Mouse (Mus musculus): ENCODE results near the gene Siva1.

Siva1 gene

GRCm38 (mm10) chr12:112644180-112644854 lies at the start of gene Siva1:
TSS of gene Siva1 (plus strand) at chr12:112644679.
- DNase-seq (ENCODE audit: low spot score in 2 of 2): peak; percentile 98 to 99

- DNase-seq (ENCODE audit: low spot score in 2 of 2): no peak
Observed at GRCm38 (mm10) chr12:112594989-112595388, 49.5 kb upstream of the Siva1 start.

GRCm38 (mm10) chr12:112595626-112596025 lies 48.9 kb upstream of the Siva1 start:
- DNase-seq (ENCODE audit: low spot score in 2 of 2): peak in 1 of 2 experiments; percentile 78

- no peak for DNase-seq (ENCODE audit: low spot score in 2 of 2)
Observed at GRCm38 (mm10) chr12:112596454-112596853, 48.0 kb upstream of the Siva1 start.

- DNase-seq (ENCODE audit: low spot score in 2 of 2): no peak
Observed at GRCm38 (mm10) chr12:112596891-112597500, 47.5 kb upstream of the Siva1 start.

- DNase-seq (ENCODE audit: low spot score in 2 of 2): no peak
Observed at GRCm38 (mm10) chr12:112597618-112598017, 46.9 kb upstream of the Siva1 start.

GRCm38 (mm10) chr12:112599198-112599597 lies 45.3 kb upstream of the Siva1 start:
- no peak for DNase-seq (ENCODE audit: low spot score in 2 of 2)

GRCm38 (mm10) chr12:112599942-112600611 lies 44.4 kb upstream of the Siva1 start:
- no peak for DNase-seq (ENCODE audit: low spot score in 2 of 2)

GRCm38 (mm10) chr12:112604022-112604421 lies 40.5 kb upstream of the Siva1 start:
- DNase-seq (ENCODE audit: low spot score in 2 of 2): no peak

GRCm38 (mm10) chr12:112604709-112605649 lies 39.5 kb upstream of the Siva1 start:
- DNase-seq (ENCODE audit: low spot score in 2 of 2): no peak

- DNase-seq (ENCODE audit: low spot score in 2 of 2): peak; percentile 64 to 70
Observed at GRCm38 (mm10) chr12:112605766-112606165, 38.7 kb upstream of the Siva1 start.

- no peak for DNase-seq (ENCODE audit: low spot score in 2 of 2)
Observed at GRCm38 (mm10) chr12:112606998-112607397, 37.5 kb upstream of the Siva1 start.

- DNase-seq (ENCODE audit: low spot score in 2 of 2): no peak
Observed at GRCm38 (mm10) chr12:112609031-112609430, 35.4 kb upstream of the Siva1 start.

GRCm38 (mm10) chr12:112616668-112617067 lies 27.8 kb upstream of the Siva1 start:
- no peak for DNase-seq (ENCODE audit: low spot score in 2 of 2)

GRCm38 (mm10) chr12:112617184-112617583 lies 27.3 kb upstream of the Siva1 start:
- DNase-seq (ENCODE audit: low spot score in 2 of 2): no peak

- peak; percentile 81 to 83 for DNase-seq (ENCODE audit: low spot score in 2 of 2)
Observed at GRCm38 (mm10) chr12:112617898-112618380, 26.5 kb upstream of the Siva1 start.

GRCm38 (mm10) chr12:112618981-112619685 lies 25.3 kb upstream of the Siva1 start:
- peak; percentile 74 to 75 for DNase-seq (ENCODE audit: low spot score in 2 of 2)

- peak; percentile 76 to 79 for DNase-seq (ENCODE audit: low spot score in 2 of 2)
Observed at GRCm38 (mm10) chr12:112619686-112620353, 24.7 kb upstream of the Siva1 start, which contains the start of gene Adssl1. TSS of gene Adssl1 (plus strand) at chr12:112620045.

- no peak for DNase-seq (ENCODE audit: low spot score in 2 of 2)
Observed at GRCm38 (mm10) chr12:112620354-112621061, 24.0 kb upstream of the Siva1 start.

GRCm38 (mm10) chr12:112621900-112622299 lies 22.6 kb upstream of the Siva1 start:
- no peak for DNase-seq (ENCODE audit: low spot score in 2 of 2)

Measured in heart, adult 9 months (tissue).